Mouse (Mus musculus) liver, adult 2 months (tissue): Measurements from ENCODE around the gene Rnf145.

Experiments
- CTCF ChIP-seq: fragments of 200-500 bp; IDR thresholded peaks from 2 replicates; pipeline ENCODE4 v1.5.1; 2011; ENCODE audit warnings: low read depth, low read length, control low read depth
- POLR2A ChIP-seq: fragments of 200-500 bp; IDR thresholded peaks from 2 replicates; pipeline ENCODE4 v1.6.1; 2011; ENCODE audit warnings: low read length, control low read depth; ENCODE audit not compliant: insufficient read depth; ENCODE audit errors: extremely low read depth

DNA sequence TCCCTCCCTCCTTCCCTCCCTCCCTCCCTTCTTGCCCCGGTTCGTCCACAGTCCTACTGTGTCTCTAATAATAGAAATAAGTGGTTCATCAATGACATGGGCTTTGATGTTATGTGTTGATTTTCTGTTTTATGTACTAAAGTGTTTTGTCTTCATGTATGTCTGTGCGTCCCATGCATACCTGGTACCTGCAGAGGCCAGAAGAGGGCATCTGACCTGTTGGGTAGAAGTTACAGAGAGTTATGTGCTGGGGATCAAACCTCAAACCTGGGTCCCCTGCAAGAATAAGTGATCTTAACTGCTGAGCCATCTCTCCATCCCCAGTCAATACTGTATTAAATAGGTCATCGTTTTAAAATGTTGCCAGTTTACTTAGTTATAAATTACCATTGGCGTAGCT, 11.0 kb downstream of the Rnf145 start:
- TF ChIP-seq CTCF (no peak), POLR2A (no peak)
